Mouse (Mus musculus) gastrocnemius, postnatal 14 days (tissue): Measurements from ENCODE around the gene Fibp. TPM values are rescaled to one million over a fixed set of nuclear protein-coding genes. Genes with fewer than 3 reads are reported as not detected.

ENCODE experiments used
- DNase-seq: peaks from one replicate; pipeline ENCODE4 v3.0.0; 2021; ENCODE audit warnings: mixed read lengths
- intact Hi-C: fragments of 180-260 bp; cut with DNase I; formaldehyde crosslinking; loops from one replicate; pipeline ENCODE4 v1.15.1; 2025; ENCODE audit warnings: low total_unique reads
- long read RNA-seq, 2 experiments: library from polyadenylated mRNA; stranded (forward); transcript quantifications; one replicate each; pipeline ENCODE4 v2.0.0; 2021
- total RNA-seq, 2 experiments: library from RNA; stranded (reverse); gene quantifications; 2 replicates each; pipeline ENCODE4 v1.2.3; 2021

Fibp gene
- 10 to 100 TPM; 42.0 to 44.8 TPM for total RNA-seq
- long read RNA-seq, experiment 1, partial matches to known transcripts: 4 of 7 reads
- long read RNA-seq, experiment 1, other reads (novel, unspliced or antisense): 2 of 7 reads
- long read RNA-seq, experiment 2, transcript Fibp-205 (10 exons, 1,209 nt): major isoform, 9 of 17 reads
- long read RNA-seq, experiment 2, partial matches to known transcripts: 2 of 17 reads
- long read RNA-seq, experiment 2, other reads (novel, unspliced or antisense): 2 of 17 reads

GRCm38 (mm10) chr19:5460465-5460911, at the start of gene Fibp:
Gene Fibp (plus strand): TSS chr19:5460615.
- intact Hi-C loops: no loop called here
- peak; percentile 89 for DNase-seq

DNA sequence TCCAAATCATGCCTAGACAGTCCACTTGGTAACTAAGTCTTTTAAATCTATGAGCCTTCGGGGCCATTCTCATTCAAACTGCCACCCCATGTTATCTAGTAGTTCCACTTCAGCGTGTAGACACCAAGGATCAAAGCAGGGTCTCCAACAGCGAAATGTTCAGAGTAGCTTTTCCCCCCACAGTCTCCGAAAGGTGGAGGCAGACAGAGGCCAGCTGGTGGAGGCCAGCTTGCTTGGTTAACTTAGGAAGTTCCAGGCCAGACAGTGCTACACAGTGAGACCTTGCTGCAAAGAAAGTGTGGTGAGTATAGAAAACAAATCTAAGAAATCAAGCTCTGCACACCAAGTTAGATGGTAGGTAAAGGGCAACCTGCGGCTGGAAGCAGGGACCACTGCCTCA, 49.8 kb upstream of the Fibp start:
- no peak for DNase-seq
- intact Hi-C loops: no loop called here

- no peak for DNase-seq
- intact Hi-C loops: no loop called here
Measured at GRCm38 (mm10) chr19:5411961-5412360, 48.5 kb upstream of the Fibp start.

DNA sequence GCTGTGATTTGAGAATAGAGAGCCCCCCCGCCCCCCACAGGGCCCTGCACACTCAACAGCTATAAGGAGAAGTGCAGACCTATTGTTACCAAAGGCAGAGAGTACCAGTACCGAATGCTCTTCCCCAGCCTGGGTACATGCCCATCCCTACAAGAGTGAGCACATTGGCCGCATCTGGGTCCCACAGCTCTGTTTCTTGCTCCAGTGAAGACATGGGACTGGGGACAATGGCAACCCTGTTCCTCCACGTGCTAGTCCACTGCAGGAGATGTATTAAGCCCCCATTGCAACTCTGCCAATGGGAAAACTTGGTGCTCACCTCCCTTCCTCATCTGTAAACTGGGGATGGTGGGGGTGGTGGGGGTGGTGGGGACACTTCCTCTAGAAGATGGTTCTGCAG, 46.6 kb upstream of the Fibp start:
- DNase-seq: no peak
- intact Hi-C loops: no loop called here

GRCm38 (mm10) chr19:5414534-5414957, 45.9 kb upstream of the Fibp start:
- intact Hi-C loops: no loop called here
- DNase-seq: no peak

- no peak for DNase-seq
- intact Hi-C loops: no loop called here
Measured at GRCm38 (mm10) chr19:5418750-5419466, 41.5 kb upstream of the Fibp start.

DNA sequence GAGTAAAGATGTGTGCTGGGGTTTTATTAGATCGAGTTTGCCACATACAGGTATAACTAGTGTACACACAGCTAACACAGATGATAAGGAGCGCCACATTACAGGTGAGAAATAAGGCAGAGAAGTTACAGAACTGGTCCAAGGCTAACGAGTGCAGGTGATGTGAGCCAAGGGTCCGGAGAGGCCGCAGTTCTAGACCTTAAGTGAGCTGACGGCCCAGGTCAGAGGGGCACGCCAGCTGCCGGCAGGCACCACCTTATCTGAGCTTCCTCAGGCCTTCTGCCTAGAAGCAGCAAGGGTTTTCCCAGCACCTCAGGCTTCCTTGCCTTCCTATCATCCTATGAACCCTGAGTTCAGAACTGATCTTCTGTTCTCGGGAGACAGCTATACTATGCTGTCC, 40.8 kb upstream of the Fibp start:
- no peak for DNase-seq
- intact Hi-C loops: no loop called here

DNA sequence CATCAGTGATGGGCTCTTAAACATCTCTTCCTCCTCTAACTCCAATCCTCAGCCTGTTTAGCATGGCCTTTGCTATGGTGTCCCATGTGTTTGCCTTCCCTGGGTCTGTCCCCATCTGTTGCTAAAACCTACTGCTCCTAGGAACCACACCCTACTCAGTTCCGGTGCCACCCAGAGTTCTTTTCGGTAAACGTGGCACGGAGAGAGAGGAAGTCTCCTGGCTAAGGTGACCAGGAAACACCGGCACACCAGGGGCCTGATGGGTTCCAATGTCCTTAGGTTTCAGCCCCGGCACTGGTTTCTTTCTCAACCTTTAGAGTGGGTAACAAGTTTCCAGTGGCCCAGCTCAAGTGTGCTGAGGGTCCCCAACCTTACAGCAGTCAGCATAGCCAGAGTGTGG, 39.8 kb upstream of the Fibp start:
- intact Hi-C loops: no loop called here
- DNase-seq: no peak

DNA sequence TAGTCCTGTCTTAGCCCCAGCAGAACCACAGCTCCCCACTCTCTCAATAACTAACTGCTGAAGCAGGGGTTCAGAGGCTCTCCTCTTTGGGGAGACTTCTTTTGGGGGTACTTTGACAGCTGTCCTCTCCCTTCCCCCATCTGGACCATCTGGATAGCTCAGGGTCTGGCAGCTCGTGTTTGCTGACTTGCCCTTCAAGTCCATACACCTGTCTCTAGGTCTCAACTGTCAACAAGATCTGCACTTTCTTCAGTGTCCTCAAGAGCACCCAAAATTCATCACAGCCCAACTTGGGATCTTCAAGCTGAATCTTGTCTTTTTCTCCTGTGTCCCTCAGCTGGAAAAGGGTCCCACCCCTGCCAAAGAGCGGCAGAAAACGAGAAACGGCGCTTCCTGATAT, 38.6 kb upstream of the Fibp start:
- intact Hi-C loops: no loop called here
- DNase-seq: no peak

DNA sequence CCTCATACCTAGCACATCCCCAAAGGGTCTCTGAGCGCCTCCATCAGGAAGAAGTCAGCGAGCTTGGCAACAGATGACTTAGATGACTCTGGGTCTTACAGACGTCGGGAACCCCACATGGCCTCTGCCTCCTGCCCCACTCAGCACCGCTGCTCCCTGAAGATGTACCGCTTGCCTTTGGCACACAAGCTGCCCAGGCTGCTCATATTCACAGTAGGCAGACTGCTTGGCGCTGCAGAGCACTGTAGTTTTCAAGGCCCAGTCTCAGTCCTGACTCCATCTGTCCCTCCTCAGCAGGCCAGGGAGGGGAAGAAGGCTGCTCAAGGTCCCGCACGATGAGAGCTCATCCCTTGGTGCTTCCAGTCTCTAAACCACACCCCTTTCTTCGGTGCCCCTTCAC, 38.1 kb upstream of the Fibp start:
- DNase-seq: no peak
- intact Hi-C loops: no loop called here

- DNase-seq: no peak
- intact Hi-C loops: no loop called here
Measured at GRCm38 (mm10) chr19:5422895-5423443, 37.4 kb upstream of the Fibp start.

DNA sequence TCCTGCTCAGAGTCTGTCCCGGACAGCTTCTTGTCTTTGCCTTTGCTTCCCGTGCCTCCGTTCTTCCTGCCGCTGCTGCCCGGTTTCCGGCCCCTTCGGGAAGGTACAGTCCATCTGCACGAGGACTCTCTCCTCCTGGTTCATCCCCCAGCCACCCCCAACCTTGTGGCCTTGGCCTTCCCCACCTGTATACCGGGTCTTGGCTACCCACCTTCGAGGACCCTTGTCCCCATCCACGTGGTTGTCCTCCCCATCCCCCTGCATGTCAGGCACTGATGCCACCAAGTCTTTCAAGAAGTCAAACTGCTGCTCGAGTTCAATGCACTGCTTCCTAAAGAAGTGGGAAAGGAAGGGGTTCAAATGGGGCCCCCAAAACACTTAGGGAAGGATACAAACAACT, 36.9 kb upstream of the Fibp start:
- DNase-seq: no peak
- intact Hi-C loops: no loop called here

GRCm38 (mm10) chr19:5424092-5424781, 36.2 kb upstream of the Fibp start:
- intact Hi-C loops: no loop called here

GRCm38 (mm10) chr19:5424782-5425741, 35.4 kb upstream of the Fibp start, which contains the start of the genes Drap1 and AI837181:
Gene Drap1 (minus strand): TSS chr19:5424979.
Gene AI837181 (plus strand): TSS chr19:5425144.
- peak; percentile 97 for DNase-seq
- intact Hi-C loops: no loop called here

More at GRCm38 (mm10) chr19:5424092-5424781, 36.2 kb upstream of the Fibp start:
- DNase-seq: peak; percentile 79

GRCm38 (mm10) chr19:5425906-5426565, 34.4 kb upstream of the Fibp start:
- no peak for DNase-seq
- intact Hi-C loops: no loop called here

DNA sequence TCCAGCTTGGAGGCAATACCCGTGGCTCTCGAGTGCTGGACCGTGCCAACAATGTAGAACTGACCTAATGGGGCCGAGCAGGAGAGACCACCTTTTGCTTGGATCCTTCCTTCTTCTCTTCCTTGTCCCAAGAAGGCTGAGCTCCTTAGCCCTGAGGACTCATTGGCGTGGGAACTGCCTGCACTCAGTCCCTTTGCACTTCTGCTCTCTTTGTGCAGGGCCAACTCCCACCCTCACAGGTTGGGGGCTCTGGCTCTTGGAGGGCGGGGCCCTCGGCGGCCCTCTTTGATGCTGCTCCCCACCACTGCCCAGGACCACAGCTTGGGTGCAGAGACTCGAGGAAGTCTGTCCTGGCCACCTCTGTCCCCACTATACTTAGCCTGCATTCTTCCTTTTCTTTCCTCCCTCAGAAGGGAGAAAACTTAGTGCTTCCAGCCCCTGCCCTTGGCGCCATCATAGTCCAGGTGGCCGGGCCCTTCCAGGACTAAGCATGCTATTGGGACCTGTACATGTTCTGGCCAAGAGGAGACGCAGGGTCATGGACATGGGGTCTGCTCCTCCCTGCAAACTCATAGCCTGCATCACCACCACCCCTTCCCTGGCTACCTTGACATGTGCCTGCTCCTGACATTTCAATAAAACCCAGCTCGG, 33.6 kb upstream of the Fibp start:
- intact Hi-C loops: no loop called here
- no peak for DNase-seq

- intact Hi-C loops: no loop called here
- DNase-seq: no peak
Measured at GRCm38 (mm10) chr19:5428083-5428482, 32.3 kb upstream of the Fibp start.

GRCm38 (mm10) chr19:5429219-5429618, 31.2 kb upstream of the Fibp start:
- DNase-seq: no peak
- intact Hi-C loops: no loop called here
